Mouse (Mus musculus) lung, postnatal 14 days (tissue): Measurements from ENCODE around the gene Zfp663.

ENCODE experiments used
- DNase-seq: peaks from one replicate; pipeline ENCODE4 v3.0.0; 2021

Zfp663 gene

DNA sequence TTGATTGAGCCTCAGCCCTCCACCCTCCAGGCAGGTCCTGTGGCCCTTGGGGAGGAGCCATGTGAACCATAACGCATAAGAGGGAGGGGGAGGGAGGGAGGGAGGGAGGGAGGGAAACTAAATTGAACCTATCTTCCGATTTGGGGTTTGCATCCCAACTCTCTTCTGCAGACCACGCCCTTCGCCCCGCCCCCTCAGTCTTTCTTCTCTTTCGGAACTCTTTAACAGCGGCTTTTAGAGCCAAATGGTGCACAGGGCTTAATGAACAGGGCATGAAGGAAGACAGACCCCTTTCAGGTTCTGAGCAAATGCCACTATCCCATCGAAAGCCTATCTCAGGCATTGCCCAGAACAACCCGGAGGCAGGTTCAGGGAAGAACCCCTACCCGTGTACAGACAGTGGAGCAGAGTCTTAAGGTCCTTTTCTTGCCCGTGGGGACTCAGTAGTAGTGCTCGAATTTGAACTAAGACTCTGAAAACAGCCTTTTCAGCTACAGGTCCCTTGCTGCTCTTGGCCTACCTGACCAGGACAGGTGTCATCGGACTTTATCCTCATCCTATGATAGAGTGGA, 575 bp downstream of the Zfp663 start:
- DNase-seq: peak; percentile 19

GRCm38 (mm10) chr2:165367047-165367520, 1.4 kb downstream of the Zfp663 start:
- DNase-seq: peak; percentile 68

DNA sequence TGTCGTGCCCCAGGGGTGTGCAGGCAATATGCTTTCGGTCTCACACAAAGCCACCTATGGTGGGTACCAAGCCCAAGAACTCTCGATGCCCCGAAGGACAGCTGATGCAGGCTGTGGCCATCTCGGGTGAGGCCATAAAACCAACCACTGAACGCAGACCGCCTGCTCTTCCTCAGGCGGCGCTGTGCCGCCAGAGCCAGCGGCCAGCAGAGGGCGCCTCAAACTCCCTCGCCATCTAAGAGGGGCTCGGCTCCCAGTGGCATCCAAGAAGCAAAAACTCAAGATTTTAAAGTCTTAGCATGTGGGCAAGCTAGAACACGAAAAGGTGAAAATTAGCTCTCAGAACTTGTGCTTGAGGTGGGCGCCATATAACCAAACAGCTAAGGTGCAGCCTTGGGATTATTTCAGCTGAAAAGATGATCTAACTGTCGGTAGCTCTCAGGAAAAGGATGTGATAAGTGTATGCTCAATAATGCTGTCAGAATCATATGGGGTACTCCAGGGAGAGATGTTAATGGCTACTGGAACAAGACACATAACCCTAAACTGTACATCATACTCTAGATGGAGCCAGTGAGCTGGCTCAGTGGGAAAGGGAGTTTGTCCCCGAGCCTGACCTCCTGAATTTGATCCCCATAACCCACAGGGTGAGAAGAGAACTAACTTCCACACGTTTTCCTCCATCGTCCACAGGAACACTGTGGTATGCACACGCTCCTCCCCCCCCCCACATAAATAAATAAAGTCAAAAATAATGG, 4.0 kb downstream of the Zfp663 start:
- peak; percentile 62 for DNase-seq

GRCm38 (mm10) chr2:165363282-165363681, 5.2 kb downstream of the Zfp663 start:
- no peak for DNase-seq

DNA sequence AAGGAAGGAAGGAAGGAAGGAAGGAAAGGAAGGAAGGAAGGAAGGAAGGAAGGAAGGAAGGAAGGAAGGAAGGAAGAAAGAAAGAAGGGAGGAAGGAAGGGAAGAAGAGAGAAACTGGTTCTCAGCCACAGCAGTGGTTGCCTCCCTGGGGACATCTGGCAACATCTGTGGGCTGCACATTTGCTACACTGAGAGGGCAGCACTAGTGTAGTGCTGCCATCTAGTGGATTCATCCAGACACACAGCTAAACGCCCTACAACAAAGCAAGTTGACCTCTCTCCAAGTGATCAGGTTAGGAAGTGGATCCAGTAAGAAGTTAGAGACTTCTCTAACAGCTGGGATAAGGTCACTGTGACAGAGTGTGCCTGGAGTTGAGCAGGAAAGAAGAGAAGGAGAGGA, 7.7 kb downstream of the Zfp663 start:
- peak; percentile 67 for DNase-seq

- no peak for DNase-seq
These were observed 16.6 kb downstream of the Zfp663 start for GRCm38 (mm10) chr2:165351828-165352513.

DNA sequence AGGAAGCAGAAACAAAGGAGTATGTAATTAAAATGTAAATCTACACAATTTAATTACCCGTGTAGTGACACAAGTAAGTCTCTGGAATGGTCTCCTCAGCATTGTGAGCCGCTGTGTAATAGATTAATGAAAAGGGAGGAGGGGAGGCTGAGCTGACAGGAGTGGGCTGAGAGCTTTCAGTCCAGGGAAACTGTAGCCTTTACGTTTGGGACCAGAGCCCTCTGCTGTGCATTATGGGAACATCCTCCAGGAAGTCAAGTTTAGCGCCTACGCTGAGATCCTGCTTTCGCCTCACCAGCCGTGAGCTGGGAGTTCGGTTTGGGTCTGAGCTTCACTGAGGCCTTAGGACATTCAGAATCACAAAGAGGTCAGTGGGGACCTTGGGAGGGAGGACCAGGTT, 19.1 kb downstream of the Zfp663 start:
- DNase-seq: no peak

GRCm38 (mm10) chr2:165346180-165346579, 22.3 kb downstream of the Zfp663 start:
- no peak for DNase-seq

DNA sequence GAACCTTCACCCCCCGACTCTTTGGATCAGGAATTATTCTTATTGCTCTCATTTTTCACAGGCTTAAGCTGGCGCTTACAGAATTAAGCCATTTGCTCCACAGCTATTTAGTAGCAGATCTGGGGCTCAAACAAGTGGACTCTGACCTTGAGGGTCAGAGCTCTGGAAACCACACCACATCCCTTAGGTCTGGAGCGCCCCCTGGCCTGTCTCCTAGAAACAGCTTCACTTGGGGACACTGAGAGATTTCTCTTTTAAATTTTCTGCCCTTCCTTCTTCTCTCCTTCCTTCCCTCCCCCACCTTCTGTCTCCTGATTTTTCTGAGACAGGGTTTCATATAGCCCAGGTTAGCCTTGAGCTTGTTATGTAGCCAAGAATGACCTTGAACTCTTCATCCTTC, 31.3 kb downstream of the Zfp663 start:
- peak; percentile 80 for DNase-seq

GRCm38 (mm10) chr2:165332610-165333210, 35.8 kb downstream of the Zfp663 start:
- DNase-seq: no peak

DNA sequence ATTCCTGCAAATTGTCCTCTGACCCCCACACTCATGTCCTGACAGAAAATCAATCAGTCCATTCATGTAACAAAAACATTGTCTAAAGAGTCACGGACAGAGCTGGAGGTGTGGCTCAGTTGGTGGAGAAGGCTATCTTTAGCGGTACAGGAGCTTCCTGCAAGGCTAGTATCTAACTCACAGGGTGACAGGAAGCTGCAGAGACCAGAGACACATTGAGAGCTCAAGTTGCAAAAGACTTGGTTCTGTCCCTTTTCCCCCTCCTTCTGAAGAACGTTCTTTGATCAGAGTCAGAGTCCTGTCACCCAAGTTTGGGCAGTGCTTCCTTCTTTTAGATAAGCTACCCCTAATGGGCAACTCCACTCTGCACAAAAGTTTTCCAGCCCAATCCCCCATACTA, 38.8 kb downstream of the Zfp663 start:
- no peak for DNase-seq

DNA sequence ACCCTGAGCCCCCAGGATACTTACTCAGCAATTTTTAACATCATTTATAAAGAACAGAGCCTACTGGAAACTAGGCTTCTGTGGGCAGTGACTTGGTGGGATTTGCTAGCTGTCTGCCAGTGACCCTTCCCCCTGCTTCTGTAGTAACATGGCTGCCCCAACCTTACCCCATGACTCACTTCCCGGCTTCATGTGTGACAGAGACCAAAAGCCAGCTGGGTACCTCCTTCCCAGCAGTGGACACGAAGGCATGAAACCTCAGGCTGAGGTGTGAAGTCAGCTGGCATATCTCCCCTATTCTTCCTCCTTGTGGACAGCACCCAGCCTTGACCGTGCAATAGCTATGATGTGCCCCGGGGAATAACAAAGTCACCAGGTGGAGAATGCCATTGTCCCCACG, 39.8 kb downstream of the Zfp663 start:
- DNase-seq: no peak

- DNase-seq: no peak
These were observed 41.1 kb downstream of the Zfp663 start for GRCm38 (mm10) chr2:165327386-165327785.

DNA sequence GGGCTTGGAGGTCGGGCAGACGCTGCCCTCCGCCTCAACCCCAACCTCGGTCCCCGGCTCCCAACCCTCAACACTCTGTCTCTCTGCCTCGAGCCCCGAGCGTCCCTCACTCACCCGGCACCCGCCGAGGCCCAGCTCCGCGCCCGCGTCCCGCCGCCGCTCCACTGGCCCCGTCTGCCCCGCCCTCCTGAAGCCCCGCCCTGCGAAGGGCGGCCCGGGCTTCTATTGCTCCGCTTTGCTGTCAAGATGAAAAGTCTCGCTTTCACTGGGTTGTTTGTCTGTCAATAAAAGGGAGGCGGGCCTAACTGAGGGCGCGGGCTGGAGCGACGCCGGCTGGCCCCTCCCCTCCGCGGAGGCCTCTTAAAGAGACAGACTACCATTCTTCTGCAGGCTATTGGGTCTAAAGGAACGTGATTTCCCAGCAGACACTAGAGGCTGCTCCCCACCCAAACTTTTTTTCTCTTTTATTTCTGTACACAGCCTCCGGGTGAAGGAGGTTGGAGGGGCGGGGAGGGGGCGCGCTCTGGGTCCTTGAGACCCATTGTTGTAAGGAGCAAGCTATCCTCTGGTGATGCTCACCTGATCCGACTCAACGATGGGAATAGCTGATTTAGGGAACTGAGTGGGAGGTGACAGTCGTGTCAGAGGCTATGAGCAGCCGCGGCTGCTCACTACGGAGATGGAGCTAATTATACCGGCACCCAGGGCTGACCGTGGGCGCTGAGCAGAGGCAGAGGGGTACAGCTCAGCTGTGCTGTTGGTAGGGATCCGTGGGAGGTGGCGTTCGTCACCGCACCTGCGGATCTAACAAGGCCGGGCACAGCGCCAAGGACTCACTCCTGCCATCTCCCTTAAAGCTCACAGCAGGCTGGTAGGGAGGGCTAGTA, 42.0 kb downstream of the Zfp663 start, which contains the start of gene Elmo2:
Gene Elmo2, minus strand, starts transcription at position 176 of the 887 bp plus-strand sequence.
- peak; percentile 98 for DNase-seq

GRCm38 (mm10) chr2:165325521-165326303, 42.8 kb downstream of the Zfp663 start:
- peak; percentile 46 for DNase-seq

DNA sequence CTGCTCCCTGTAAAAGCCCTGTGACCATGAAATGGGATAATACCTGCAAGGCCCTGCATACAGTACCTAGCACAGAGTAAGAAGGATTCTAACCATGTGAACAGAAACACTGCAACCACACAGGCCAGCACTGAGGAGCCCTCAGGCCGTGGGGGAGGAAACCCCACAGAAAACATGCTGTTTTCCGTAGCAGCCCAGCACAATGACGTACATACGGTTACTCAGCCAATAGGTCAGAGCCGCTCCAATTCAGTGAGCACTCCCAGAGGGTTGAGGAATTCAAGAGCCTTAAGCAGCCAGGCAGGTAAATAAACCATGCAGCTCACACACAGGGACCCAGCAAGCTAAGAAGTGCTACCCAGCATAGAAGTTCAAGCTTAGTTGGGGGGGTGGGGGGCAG, 44.6 kb downstream of the Zfp663 start:
- DNase-seq: peak; percentile 39

GRCm38 (mm10) chr2:165323484-165323883, 45.0 kb downstream of the Zfp663 start:
- DNase-seq: no peak

DNA sequence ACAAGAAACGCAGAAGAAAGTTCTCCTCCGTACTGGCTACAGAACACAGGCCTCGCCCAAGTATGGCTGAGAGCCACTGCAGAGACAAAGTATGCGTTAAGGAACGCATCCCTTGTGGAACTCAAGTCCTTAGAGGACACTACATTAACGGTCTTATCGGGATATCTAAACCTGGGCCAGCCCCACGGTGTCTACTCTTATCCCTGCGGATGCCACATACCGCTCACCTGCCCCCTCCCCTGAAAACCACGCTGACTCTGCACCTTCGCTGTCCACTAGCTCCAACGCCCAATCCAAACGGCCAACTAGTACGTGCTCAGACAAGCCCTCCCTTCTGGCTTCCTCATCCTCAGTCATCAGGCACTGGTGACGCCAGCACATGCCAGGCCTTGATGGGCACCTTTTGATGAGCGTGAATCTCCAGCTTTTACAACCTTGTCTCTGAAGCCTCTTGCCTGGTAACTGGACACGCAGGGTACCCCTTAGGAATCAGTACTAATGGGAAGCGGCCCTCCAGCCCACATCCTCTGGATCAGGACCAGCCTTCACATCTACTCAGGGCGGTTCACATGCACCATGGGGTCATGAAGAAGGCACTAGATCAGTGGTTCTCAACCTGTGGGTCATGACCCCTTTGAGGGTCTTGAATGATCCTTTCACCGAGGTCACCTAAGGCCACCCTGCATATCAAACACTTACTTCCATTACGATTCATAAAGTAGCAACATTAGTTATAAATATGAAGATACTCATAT, 46.4 kb downstream of the Zfp663 start:
- no peak for DNase-seq

DNA sequence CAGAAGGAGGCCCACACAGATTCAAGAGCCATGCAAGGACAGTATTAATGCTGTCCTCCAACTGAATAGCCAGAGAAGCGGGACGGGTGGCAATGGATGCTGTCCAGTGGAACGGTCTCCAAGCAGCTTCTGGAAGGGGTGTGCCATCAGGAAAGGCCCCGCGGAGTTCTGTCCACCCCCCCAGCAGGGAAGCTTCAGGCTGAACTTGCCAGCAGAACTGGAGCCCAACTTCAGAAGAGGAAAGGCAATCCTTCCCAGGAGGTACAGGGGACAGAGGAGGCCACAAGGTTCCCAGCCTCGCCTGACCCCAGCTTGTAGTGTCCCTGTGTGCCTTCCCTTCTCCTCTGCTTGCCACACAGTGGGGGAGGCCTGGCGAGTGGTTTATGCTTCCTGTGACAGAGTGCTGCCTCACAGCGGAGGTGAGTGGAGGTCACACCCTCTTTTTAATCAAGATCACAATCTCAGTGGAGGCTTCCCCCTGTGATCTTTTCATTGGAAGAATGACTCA, 47.1 kb downstream of the Zfp663 start:
- DNase-seq: peak; percentile 45

DNA sequence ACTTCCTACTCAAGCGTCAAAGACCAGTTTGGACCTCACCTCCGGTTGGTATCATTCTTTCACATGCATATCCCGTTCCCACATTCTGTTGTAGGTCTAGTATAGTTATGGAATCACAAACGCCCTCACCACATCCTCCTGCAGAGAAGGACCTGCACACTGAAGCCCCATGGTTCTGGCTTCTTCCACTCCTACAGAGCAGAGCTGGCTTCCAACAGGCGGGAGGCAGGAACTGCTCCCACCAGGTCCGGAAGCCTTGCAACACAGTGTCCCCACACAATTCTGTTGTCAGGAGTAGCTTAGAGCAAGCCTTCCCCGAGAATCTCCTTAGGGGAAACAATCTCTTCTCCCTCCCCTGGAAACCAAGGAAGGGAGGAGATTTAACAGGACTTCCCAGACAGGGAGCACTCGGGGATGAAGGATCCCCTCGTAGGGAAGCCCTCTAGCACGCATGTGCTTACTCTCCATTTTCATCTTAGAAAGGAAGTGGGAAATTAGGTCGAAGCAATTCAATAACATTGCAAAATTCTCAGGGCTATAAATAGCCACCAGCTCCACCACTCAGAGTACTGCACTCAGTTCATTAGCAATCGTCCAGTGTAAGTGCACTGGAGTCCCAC, 47.9 kb downstream of the Zfp663 start:
- DNase-seq: peak; percentile 52
